Mouse (Mus musculus) kidney, postnatal 14 days (tissue): ENCODE measurements around the gene Macf1.
"Not testable (repeated sequence)": the region's sequence is repeated elsewhere in the genome, so short reads cannot be mapped to it uniquely, and the experiment has no call there.

ENCODE experiments used
- DNase-seq: peaks from one replicate; pipeline ENCODE4 v3.0.0; 2022; ENCODE audit warnings: mixed read lengths

Macf1 gene

GRCm38 (mm10) chr4:123529230-123529629 lies 154.9 kb downstream of the Macf1 start:
- DNase-seq = peak; percentile 35

GRCm38 (mm10) chr4:123527607-123528010 lies 156.6 kb downstream of the Macf1 start:
- peak; percentile 34 for DNase-seq

- DNase-seq = no peak
Measured at GRCm38 (mm10) chr4:123526779-123527280, 157.3 kb downstream of the Macf1 start.

- DNase-seq = no peak
Measured at GRCm38 (mm10) chr4:123524746-123525145, 159.4 kb downstream of the Macf1 start.

GRCm38 (mm10) chr4:123520123-123520522 lies 164.0 kb downstream of the Macf1 start:
- DNase-seq = not testable (repeated sequence)

GRCm38 (mm10) chr4:123515673-123516072 lies 168.5 kb downstream of the Macf1 start:
- DNase-seq = no peak

GRCm38 (mm10) chr4:123510201-123510600 lies 174.0 kb downstream of the Macf1 start:
- no peak for DNase-seq

GRCm38 (mm10) chr4:123489086-123489485 lies 195.1 kb downstream of the Macf1 start:
- DNase-seq = no peak

GRCm38 (mm10) chr4:123479991-123480390 lies 204.2 kb downstream of the Macf1 start:
- no peak for DNase-seq

- peak; percentile 29 for DNase-seq
Measured at GRCm38 (mm10) chr4:123478655-123479433, 205.3 kb downstream of the Macf1 start.

- DNase-seq = no peak
Measured at GRCm38 (mm10) chr4:123465799-123466198, 218.4 kb downstream of the Macf1 start.

GRCm38 (mm10) chr4:123460595-123461272 lies 223.4 kb downstream of the Macf1 start:
- DNase-seq = peak; percentile 22

- DNase-seq = peak; percentile 35
Measured at GRCm38 (mm10) chr4:123454871-123455640, 229.1 kb downstream of the Macf1 start.

- DNase-seq = peak; percentile 79
Measured at GRCm38 (mm10) chr4:123453729-123454128, 230.4 kb downstream of the Macf1 start.

- no peak for DNase-seq
Measured at GRCm38 (mm10) chr4:123451991-123452390, 232.2 kb downstream of the Macf1 start.

GRCm38 (mm10) chr4:123449304-123449703 lies 234.9 kb downstream of the Macf1 start:
- no peak for DNase-seq

GRCm38 (mm10) chr4:123448015-123448414 lies 236.1 kb downstream of the Macf1 start:
- DNase-seq = no peak

GRCm38 (mm10) chr4:123447251-123447650 lies 236.9 kb downstream of the Macf1 start:
- DNase-seq = peak; percentile 24

GRCm38 (mm10) chr4:123446754-123447153 lies 237.4 kb downstream of the Macf1 start:
- no peak for DNase-seq

- DNase-seq = not testable (repeated sequence)
Measured at GRCm38 (mm10) chr4:123446221-123446620, 237.9 kb downstream of the Macf1 start.

- peak; percentile 75 for DNase-seq
Measured at GRCm38 (mm10) chr4:123438414-123438813, 245.7 kb downstream of the Macf1 start.

- DNase-seq = no peak
Measured at GRCm38 (mm10) chr4:123433171-123433570, 251.0 kb downstream of the Macf1 start.

- DNase-seq = no peak
Measured at GRCm38 (mm10) chr4:123431936-123432335, 252.2 kb downstream of the Macf1 start.
